Mouse (Mus musculus) MEL (cell line): ENCODE results near the gene Ubiad1. TPM values are rescaled to one million over a fixed set of nuclear protein-coding genes. Genes with fewer than 3 reads are reported as not detected.

ENCODE experiments used
- DNase-seq: peaks from one replicate; pipeline ENCODE4 v3.0.0; 2011; ENCODE audit warnings: low read depth, low spot score
- H3K27ac ChIP-seq: 2 replicates; pipeline ENCODE4 v1.5.1; 2012; ENCODE audit warnings: low read depth, mild to moderate bottlenecking, control low read depth, low read length, moderate library complexity; ENCODE audit not compliant: control insufficient read depth
- H3K27me3 ChIP-seq, 2 experiments: fragments of 150-350 bp in 1 of 2; sonication (generic) in 1 of 2; 2 replicates each; pipeline ENCODE4 v1.6.1; 2012; ENCODE audit warnings: low read length in 2 of 2, mild to moderate bottlenecking in 2 of 2, improper control_type of control experiment in 1 of 2, moderate library complexity in 1 of 2; ENCODE audit not compliant: insufficient read depth in 2 of 2, control insufficient read depth in 1 of 2
- H3K36me3 ChIP-seq, 2 experiments: 2 replicates each; pipeline ENCODE4 v1.6.1; 2012 to 2014; ENCODE audit warnings: low read length in 2 of 2, improper control_type of control experiment in 1 of 2, inconsistent platforms in 1 of 2, mild to moderate bottlenecking in 1 of 2; ENCODE audit not compliant: insufficient read depth in 2 of 2, control insufficient read depth in 1 of 2
- H3K4me1 ChIP-seq, 2 experiments: fragments of 150-350 bp in 1 of 2; sonication (generic) in 1 of 2; 2 replicates each; pipeline ENCODE4 v1.6.1; 2012; ENCODE audit warnings: low read length in 2 of 2, improper control_type of control experiment in 1 of 2, mild to moderate bottlenecking in 1 of 2; ENCODE audit not compliant: insufficient read depth in 2 of 2, control insufficient read depth in 1 of 2
- H3K4me3 ChIP-seq, 2 experiments: fragments of 150-350 bp in 1 of 2; sonication (generic) in 1 of 2; 2 replicates each; pipeline ENCODE4 v1.5.1; 2012; ENCODE audit warnings: low read depth in 2 of 2, low read length in 2 of 2, mild to moderate bottlenecking in 2 of 2, moderate library complexity in 2 of 2, control low read depth in 1 of 2, improper control_type of control experiment in 1 of 2; ENCODE audit not compliant: control insufficient read depth in 1 of 2, insufficient read depth in 1 of 2
- H3K79me2 ChIP-seq: 2 replicates; pipeline ENCODE4 v1.6.1; 2012; ENCODE audit warnings: mild to moderate bottlenecking, low read length, moderate library complexity; ENCODE audit not compliant: control insufficient read depth, poor library complexity, insufficient read depth
- H3K9ac ChIP-seq: 2 replicates; pipeline ENCODE4 v1.6.1; 2012; ENCODE audit warnings: low read depth, mild to moderate bottlenecking, control low read depth, low read length, moderate library complexity; ENCODE audit not compliant: control insufficient read depth, poor library complexity, severe bottlenecking
- H3K9me3 ChIP-seq: fragments of 150-350 bp; sonication (generic); replicated peaks from 2 replicates; pipeline ENCODE4 v1.6.1; 2012; ENCODE audit warnings: mild to moderate bottlenecking, low read length, improper control_type of control experiment, moderate library complexity; ENCODE audit not compliant: insufficient read depth
- BHLHE40 ChIP-seq: IDR thresholded peaks from 2 replicates; pipeline ENCODE4 v1.6.1; 2012; ENCODE audit warnings: low read depth, mild to moderate bottlenecking, inconsistent platforms, low read length, improper control_type of control experiment, borderline replicate concordance
- CHD1 ChIP-seq: IDR thresholded peaks from 2 replicates; pipeline ENCODE4 v1.6.1; 2012; ENCODE audit warnings: low read depth, mild to moderate bottlenecking, inconsistent platforms, low read length, improper control_type of control experiment
- CHD2 ChIP-seq: IDR thresholded peaks from 2 replicates; pipeline ENCODE4 v1.6.1; 2011; ENCODE audit warnings: low read length, improper control_type of control experiment
- CTCF ChIP-seq, 3 experiments: IDR thresholded peaks in 2 of 3; conservative IDR thresholded peaks in 1 of 3; 2 replicates each; pipeline ENCODE4 v1.5.1; 2011 to 2012; ENCODE audit warnings: low read length in 3 of 3, low read depth in 2 of 3, mild to moderate bottlenecking in 2 of 3, improper control_type of control experiment in 1 of 3, inconsistent platforms in 1 of 3, mixed read lengths in 1 of 3, moderate library complexity in 1 of 3; ENCODE audit not compliant: control insufficient read depth in 1 of 3, insufficient read depth in 1 of 3, poor library complexity in 1 of 3, severe bottlenecking in 1 of 3
- E2F4 ChIP-seq: IDR thresholded peaks from 2 replicates; pipeline ENCODE4 v1.6.1; 2011; ENCODE audit warnings: low read depth, low read length, improper control_type of control experiment, borderline replicate concordance
- EP300 ChIP-seq, 2 experiments: IDR thresholded peaks; 2 replicates each; pipeline ENCODE4 v1.6.1; 2011; ENCODE audit warnings: improper control_type of control experiment in 2 of 2, low read length in 2 of 2, low read depth in 1 of 2, mild to moderate bottlenecking in 1 of 2
- ETS1 ChIP-seq: IDR thresholded peaks from 2 replicates; pipeline ENCODE4 v1.6.1; 2012; ENCODE audit warnings: low read depth, mild to moderate bottlenecking, inconsistent platforms, low read length, improper control_type of control experiment, moderate library complexity
- GABPA ChIP-seq: IDR thresholded peaks from 2 replicates; pipeline ENCODE4 v1.6.1; 2012; ENCODE audit warnings: low read depth, mild to moderate bottlenecking, inconsistent platforms, low read length, improper control_type of control experiment, moderate library complexity
- GATA1 ChIP-seq: IDR thresholded peaks from 2 replicates; pipeline ENCODE4 v1.6.1; 2011; ENCODE audit warnings: low read depth, low read length, improper control_type of control experiment
- JUND ChIP-seq: IDR thresholded peaks from 2 replicates; pipeline ENCODE4 v1.6.1; 2011; ENCODE audit warnings: low read depth, mild to moderate bottlenecking, improper control_type of control experiment, low read length
- KAT2A ChIP-seq: conservative IDR thresholded peaks from 2 replicates; pipeline ENCODE4 v1.6.1; 2012; ENCODE audit warnings: low read depth, low read length, improper control_type of control experiment, inconsistent platforms
- MAX ChIP-seq: IDR thresholded peaks from 2 replicates; pipeline ENCODE4 v1.6.1; 2011; ENCODE audit warnings: low read length, improper control_type of control experiment
- MAZ ChIP-seq: IDR thresholded peaks from 2 replicates; pipeline ENCODE4 v1.6.1; 2012; ENCODE audit warnings: low read depth, mild to moderate bottlenecking, inconsistent platforms, low read length, improper control_type of control experiment
- MYB ChIP-seq: IDR thresholded peaks from 2 replicates; pipeline ENCODE4 v1.6.1; 2011; ENCODE audit warnings: mild to moderate bottlenecking, low read depth, low read length, improper control_type of control experiment
- TCF12 ChIP-seq: IDR thresholded peaks from 2 replicates; pipeline ENCODE4 v1.6.1; 2014; ENCODE audit warnings: low read depth, mild to moderate bottlenecking, inconsistent platforms, low read length, improper control_type of control experiment, moderate library complexity
- USF2 ChIP-seq, 2 experiments: IDR thresholded peaks; 2 replicates each; pipeline ENCODE4 v1.6.1; 2011 to 2012; ENCODE audit warnings: improper control_type of control experiment in 2 of 2, low read length in 2 of 2, borderline replicate concordance in 1 of 2, inconsistent platforms in 1 of 2, low read depth in 1 of 2, mild to moderate bottlenecking in 1 of 2; ENCODE audit not compliant: insufficient read depth in 1 of 2
- ZKSCAN1 ChIP-seq: IDR thresholded peaks from 2 replicates; pipeline ENCODE4 v1.6.1; 2012; ENCODE audit warnings: low read depth, mild to moderate bottlenecking, inconsistent platforms, low read length, improper control_type of control experiment, moderate library complexity
- ZNF384 ChIP-seq: IDR thresholded peaks from 2 replicates; pipeline ENCODE4 v1.6.1; 2012; ENCODE audit warnings: low read depth, mild to moderate bottlenecking, inconsistent platforms, low read length, improper control_type of control experiment
- polyA plus RNA-seq, 2 experiments: library from polyadenylated mRNA; stranded (reverse) in 1 of 2; unstranded in 1 of 2; fragments of >175 nt in 1 of 2; fragments of >200 nt in 1 of 2; gene quantifications; 2 replicates each; pipeline versions ENCODE4 v1.2.1 to v1.2.4; 2012; ENCODE audit warnings: low replicate concordance in 2 of 2, low read depth in 1 of 2; ENCODE audit not compliant: insufficient read length in 2 of 2, insufficient read depth in 1 of 2, missing spikeins in 1 of 2
- total RNA-seq: library from RNA; depleted of rRNA; stranded (reverse); fragments of 300-350 nt; gene quantifications from 2 replicates; pipeline ENCODE4 v1.2.3, GENCODE M21; 2012

Ubiad1 gene
- total and polyA plus RNA-seq, 3 experiments, result 19.4 to 24.3 TPM; not detected in 1

DNA sequence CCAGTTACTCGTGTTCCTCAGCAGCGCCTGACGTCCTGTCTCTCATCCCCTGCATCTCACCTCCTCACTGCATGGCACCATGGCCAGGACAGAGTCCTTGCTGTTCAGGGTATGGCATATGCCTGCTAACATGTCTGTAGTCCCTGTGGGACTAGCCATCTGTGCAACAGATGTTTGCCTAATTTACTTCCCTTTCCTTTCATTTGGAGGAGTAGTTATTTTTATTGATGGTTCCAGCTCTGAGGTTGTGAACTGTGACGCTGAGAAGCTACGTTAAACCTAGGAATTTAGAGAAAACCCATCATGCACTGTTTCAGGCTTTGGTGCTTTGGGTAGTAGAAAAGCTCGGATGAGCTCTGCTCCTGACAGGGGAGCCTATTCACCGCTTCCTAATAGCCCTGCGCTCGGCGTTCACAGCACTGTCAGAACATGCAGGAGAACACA is 26.8 kb upstream of the Ubiad1 start:
- TF ChIP-seq EP300 (IDR thresholded peaks at IDR 0.05; ENCODE audit: low read depth in 1 of 2, low read length in 2 of 2) (no peak), MYB (no peak), MAZ (no peak), USF2 (IDR thresholded peaks at IDR 0.05; ENCODE audit: borderline replicate concordance in 1 of 2, insufficient read depth in 1 of 2, low read depth in 1 of 2, low read length in 2 of 2) (no peak), KAT2A (no peak)
- no peaks in the 10 kb centered on the region for H3K9me3 ChIP-seq
- no peaks in the 10 kb centered on the region; a peak in 1 of 4 replicates for H3K36me3 ChIP-seq
- no peaks in the 10 kb centered on the region for H3K27me3 ChIP-seq
- no peaks in the 10 kb centered on the region for H3K79me2 ChIP-seq
- H3K4me1 ChIP-seq, result no peaks in the 10 kb centered on the region
- H3K9ac ChIP-seq, result no peak overlapping the region
- H3K4me3 ChIP-seq, result no peak overlapping the region
- DNase-seq, result no peak
- H3K27ac ChIP-seq, result no peak overlapping the region

GRCm38 (mm10) chr4:148469487-148470252 is 25.1 kb upstream of the Ubiad1 start:
- Histone ChIP-seq H3K4me3 (no peak overlapping the region), H3K79me2 (no peaks in the 10 kb centered on the region), H3K9ac (no peak overlapping the region), H3K4me1 (no peaks in the 10 kb centered on the region), H3K9me3 (no peaks in the 10 kb centered on the region), H3K27me3 (no peaks in the 10 kb centered on the region), H3K27ac (no peak overlapping the region), H3K36me3 (no peaks in the 10 kb centered on the region; a peak in 1 of 4 replicates)
- DNase-seq, result no peak
- no peak for TF ChIP-seq TCF12
- TF ChIP-seq MAX, result no peak
- TF ChIP-seq GATA1, result no peak
- TF ChIP-seq JUND, result no peak
- TF ChIP-seq BHLHE40, result no peak
- TF ChIP-seq ETS1, result no peak
- TF ChIP-seq CHD2, result no peak
- no peak for TF ChIP-seq ZKSCAN1
- no peak for TF ChIP-seq KAT2A
- TF ChIP-seq ZNF384, result no peak

DNA sequence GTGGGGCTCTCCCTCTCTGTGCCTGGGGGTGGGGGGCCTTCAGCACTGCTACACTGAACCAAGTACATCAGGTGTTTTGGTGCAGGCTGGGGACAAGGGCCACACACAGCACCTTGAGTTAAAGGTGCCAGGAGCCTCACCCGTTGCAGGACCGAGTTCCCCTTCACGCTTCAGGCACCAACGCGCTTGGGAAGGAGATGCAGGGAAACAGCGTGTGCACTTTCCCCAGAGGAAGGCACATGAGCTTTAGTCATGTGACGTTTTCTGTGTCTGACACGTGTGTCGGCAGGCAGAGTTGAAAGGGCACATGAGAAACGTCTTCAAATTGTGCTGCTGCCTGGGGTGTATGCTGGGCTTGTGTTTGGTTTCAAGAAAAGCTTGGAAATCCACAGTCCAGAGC is 23.8 kb upstream of the Ubiad1 start:
- DNase-seq, result no peak
- Histone ChIP-seq H3K4me3 (no peak overlapping the region), H3K27me3 (no peaks in the 10 kb centered on the region), H3K79me2 (no peaks in the 10 kb centered on the region), H3K9me3 (no peaks in the 10 kb centered on the region), H3K4me1 (no peaks in the 10 kb centered on the region), H3K36me3 (no peaks in the 10 kb centered on the region; a peak in 2 of 4 replicates), H3K27ac (no peak overlapping the region), H3K9ac (no peak overlapping the region)
- TF ChIP-seq EP300 (IDR thresholded peaks at IDR 0.05; ENCODE audit: low read depth in 1 of 2, low read length in 2 of 2) (no peak), ZNF384 (no peak), JUND (no peak), USF2 (IDR thresholded peaks at IDR 0.05; ENCODE audit: borderline replicate concordance in 1 of 2, insufficient read depth in 1 of 2, low read depth in 1 of 2, low read length in 2 of 2) (no peak), MAZ (no peak), CTCF (IDR thresholded peaks at IDR 0.05 in 2 of 3, conservative IDR thresholded peaks at IDR 0.05 in 1 of 3; ENCODE audit: control insufficient read depth in 1 of 3, insufficient read depth in 1 of 3, low read depth in 2 of 3, low read length in 3 of 3, poor library complexity in 1 of 3, severe bottlenecking in 1 of 3) (no peak), KAT2A (no peak), CHD1 (no peak), GABPA (no peak), E2F4 (no peak)
